Mouse (Mus musculus) brain, embryonic 14.5 days (tissue): ENCODE results near the gene Car11.

Source experiments
- CTCF ChIP-seq: fragments of 200-500 bp; IDR thresholded peaks from 2 replicates; pipeline ENCODE4 v1.5.1; 2012; ENCODE audit warnings: inconsistent platforms, mild to moderate bottlenecking, moderate library complexity, borderline replicate concordance; ENCODE audit not compliant: insufficient read depth, insufficient read length; ENCODE audit errors: extremely low read depth
- POLR2A ChIP-seq: fragments of 200-500 bp; IDR thresholded peaks from 2 replicates; pipeline ENCODE4 v1.6.1; 2012; ENCODE audit warnings: mild to moderate bottlenecking, inconsistent platforms, borderline replicate concordance; ENCODE audit not compliant: poor library complexity, insufficient read depth, insufficient read length, severe bottlenecking; ENCODE audit errors: extremely low read depth

DNA sequence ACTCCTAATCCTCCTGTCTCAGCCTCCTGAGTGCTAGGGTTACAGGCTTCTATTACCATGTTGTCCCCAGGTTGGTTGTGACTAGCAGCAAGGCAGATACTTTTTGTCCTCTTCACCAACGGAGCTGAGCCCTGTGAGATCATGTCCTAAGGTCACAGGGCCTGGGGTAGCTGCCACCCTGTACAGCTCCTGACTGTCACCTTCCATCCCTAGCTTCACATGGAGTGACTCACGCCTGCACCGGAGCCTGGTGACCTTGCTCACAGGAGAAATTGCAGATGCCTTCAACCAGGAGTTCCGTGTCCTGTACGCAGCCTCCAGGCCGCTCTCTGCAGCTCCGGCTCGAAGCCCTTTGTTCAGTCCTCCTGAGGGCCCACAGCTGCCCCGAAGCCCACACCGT lies 26.8 kb downstream of the Car11 start:
- TF ChIP-seq POLR2A (no peak), CTCF (no peak)
